Mouse (Mus musculus): Measurements from ENCODE around the gene Rpa3.

The Rpa3 gene

GRCm38 (mm10) chr6:8209047-8209865 is 49.7 kb downstream of the Rpa3 start, which contains the start of gene Mios:
Gene Mios (plus strand): TSS chr6:8209222.
- peak; percentile 60 to 76 for DNase-seq (ENCODE audit: low spot score in 2 of 2)
